Mouse (Mus musculus) hindbrain, embryonic 16.5 days (tissue): ENCODE measurements around the gene Nrg4. TPM values are rescaled to one million over a fixed set of nuclear protein-coding genes. Genes with fewer than 3 reads are reported as not detected.

Experiments
- ATAC-seq: fragments of 200-750 bp; cut with Nextera tagmentation; 2 replicates; pipeline ENCODE4 v1.8.0; 2017; ENCODE audit warnings: moderate TSS enrichment, moderate library complexity
- H3K27ac ChIP-seq: fragments of 300-500 bp; sonication (generic); 2 replicates; pipeline ENCODE4 v1.5.1; 2014; ENCODE audit warnings: low read depth, mild to moderate bottlenecking, control low read depth, low read length, moderate library complexity
- H3K27me3 ChIP-seq: fragments of 300-500 bp; sonication (generic); replicated peaks from 2 replicates; pipeline ENCODE4 v1.6.1; 2014; ENCODE audit warnings: low read length; ENCODE audit not compliant: control insufficient read depth, insufficient read depth
- H3K36me3 ChIP-seq: fragments of 300-500 bp; sonication (generic); 2 replicates; pipeline ENCODE4 v1.6.1; 2014; ENCODE audit warnings: mild to moderate bottlenecking, low read length, moderate library complexity, mixed read lengths; ENCODE audit not compliant: control insufficient read depth, insufficient read depth
- H3K4me1 ChIP-seq: fragments of 300-500 bp; sonication (generic); 2 replicates; pipeline ENCODE4 v1.6.1; 2014; ENCODE audit warnings: low read depth, low read length; ENCODE audit not compliant: control insufficient read depth, insufficient read depth
- H3K4me2 ChIP-seq: fragments of 300-500 bp; sonication (generic); 2 replicates; pipeline ENCODE4 v1.6.1; 2014; ENCODE audit warnings: mild to moderate bottlenecking, low read length, control low read depth, moderate library complexity
- H3K4me3 ChIP-seq: fragments of 300-500 bp; sonication (generic); 2 replicates; pipeline ENCODE4 v1.5.1; 2014; ENCODE audit warnings: mild to moderate bottlenecking, low read length, control low read depth, moderate library complexity
- H3K9ac ChIP-seq: fragments of 300-500 bp; sonication (generic); 2 replicates; pipeline ENCODE4 v1.6.1; 2014; ENCODE audit warnings: low read depth, mild to moderate bottlenecking, control low read depth, low read length, moderate library complexity
- H3K9me3 ChIP-seq: fragments of 300-500 bp; sonication (generic); 2 replicates; pipeline ENCODE4 v1.6.1; 2014; ENCODE audit warnings: mild to moderate bottlenecking, low read length, moderate library complexity; ENCODE audit not compliant: control insufficient read depth
- WGBS: fragments of 180-500 bp; shearing (Covaris S2); extraction: QIAGEN DNeasy Blood & Tissue Kit; methylation state at CpG from one replicate; pipeline ENCODE4 v1.1.7; 2014; 5-methylcytosine and 5-hydroxymethylcytosine counted together
- polyA plus RNA-seq: library from polyadenylated mRNA; unstranded; fragments of >200 nt; fragmentation: Nextera tagmentation; extraction: Ambion mirVana; gene quantifications from 2 replicates; pipeline ENCODE4 v1.2.1, GENCODE M21; 2015

The Nrg4 gene
- polyA plus RNA-seq, 1 experiment from 2014 or later: 1.7 TPM

GRCm38 (mm10) chr9:55307066-55307465, 19.6 kb downstream of the Nrg4 start:
- no peaks in the 10 kb centered on the region for H3K9me3 ChIP-seq
- no peak overlapping the region for H3K4me3 ChIP-seq
- no peak overlapping the region for H3K27ac ChIP-seq
- no peaks in the 10 kb centered on the region for H3K4me1 ChIP-seq
- H3K4me2 ChIP-seq: no peak overlapping the region
- ATAC-seq: no peak
- no peaks in the 10 kb centered on the region for H3K27me3 ChIP-seq
- WGBS: 84% methylated on average over 2 of the region's 2 CpGs
- no peaks in the 10 kb centered on the region for H3K36me3 ChIP-seq
- H3K9ac ChIP-seq: no peak overlapping the region

GRCm38 (mm10) chr9:55296221-55296620, 30.4 kb downstream of the Nrg4 start:
- Histone ChIP-seq H3K9ac (no peak overlapping the region), H3K27me3 (no peaks in the 10 kb centered on the region), H3K27ac (no peak overlapping the region), H3K4me3 (no peak overlapping the region), H3K9me3 (no peaks in the 10 kb centered on the region), H3K4me2 (no peak overlapping the region), H3K4me1 (no peaks in the 10 kb centered on the region), H3K36me3 (no peaks in the 10 kb centered on the region)
- 61% methylated on average over 2 of the region's 2 CpGs for WGBS
- no peak for ATAC-seq

- H3K36me3 ChIP-seq: no peaks in the 10 kb centered on the region
- ATAC-seq: no peak
- H3K4me2 ChIP-seq: no peak overlapping the region
- no peaks in the 10 kb centered on the region for H3K9me3 ChIP-seq
- H3K4me1 ChIP-seq: no peaks in the 10 kb centered on the region
- no peak overlapping the region for H3K27ac ChIP-seq
- H3K27me3 ChIP-seq: no peaks in the 10 kb centered on the region
- WGBS: 93% methylated on average over 4 of the region's 4 CpGs
- no peak overlapping the region for H3K9ac ChIP-seq
- H3K4me3 ChIP-seq: no peak overlapping the region
These were observed 34.7 kb downstream of the Nrg4 start for GRCm38 (mm10) chr9:55291966-55292365.

GRCm38 (mm10) chr9:55289475-55290198, 37.0 kb downstream of the Nrg4 start:
- Histone ChIP-seq H3K9ac (no peak overlapping the region), H3K27me3 (no peaks in the 10 kb centered on the region), H3K9me3 (no peaks in the 10 kb centered on the region), H3K4me2 (no peak overlapping the region), H3K36me3 (no peaks in the 10 kb centered on the region), H3K4me1 (no peaks in the 10 kb centered on the region), H3K4me3 (no peak overlapping the region), H3K27ac (no peak overlapping the region)
- 69% methylated on average over 3 of the region's 3 CpGs for WGBS
- no peak for ATAC-seq

GRCm38 (mm10) chr9:55285197-55285596, 41.4 kb downstream of the Nrg4 start:
- Histone ChIP-seq H3K36me3 (no peaks in the 10 kb centered on the region), H3K9ac (no peak overlapping the region), H3K4me3 (no peak overlapping the region), H3K27ac (no peak overlapping the region), H3K4me1 (no peaks in the 10 kb centered on the region), H3K4me2 (no peak overlapping the region), H3K27me3 (0 out of 2 replicates have a peak, but pooled peaks cover 2% of the 10 kb centered on the region), H3K9me3 (no peaks in the 10 kb centered on the region)
- WGBS: 88% methylated on average over 3 of the region's 3 CpGs
- ATAC-seq: no peak

- Histone ChIP-seq H3K4me3 (no peak overlapping the region), H3K4me2 (no peak overlapping the region), H3K27me3 (0 out of 2 replicates have a peak, but pooled peaks cover 2% of the 10 kb centered on the region), H3K27ac (no peak overlapping the region), H3K36me3 (no peaks in the 10 kb centered on the region), H3K9me3 (no peaks in the 10 kb centered on the region), H3K4me1 (no peaks in the 10 kb centered on the region), H3K9ac (no peak overlapping the region)
- 13% methylated on average over 14 of the region's 14 CpGs for WGBS
- no peak for ATAC-seq
These were observed 43.1 kb downstream of the Nrg4 start for GRCm38 (mm10) chr9:55283516-55283915.

GRCm38 (mm10) chr9:55279114-55279825, 47.4 kb downstream of the Nrg4 start:
- WGBS: 94% methylated on average over 8 of the region's 8 CpGs
- Histone ChIP-seq H3K36me3 (no peaks in the 10 kb centered on the region), H3K4me1 (no peaks in the 10 kb centered on the region), H3K9me3 (no peaks in the 10 kb centered on the region), H3K9ac (no peak overlapping the region), H3K27me3 (0 out of 2 replicates have a peak, but pooled peaks cover 2% of the 10 kb centered on the region), H3K27ac (no peak overlapping the region), H3K4me3 (no peak overlapping the region), H3K4me2 (no peak overlapping the region)
- no peak for ATAC-seq

GRCm38 (mm10) chr9:55277562-55277961, 49.1 kb downstream of the Nrg4 start:
- no peak overlapping the region for H3K27ac ChIP-seq
- no peak for ATAC-seq
- H3K36me3 ChIP-seq: no peaks in the 10 kb centered on the region
- H3K9me3 ChIP-seq: no peaks in the 10 kb centered on the region
- H3K9ac ChIP-seq: no peak overlapping the region
- 68% methylated on average over 4 of the region's 4 CpGs for WGBS
- H3K27me3 ChIP-seq: no peaks in the 10 kb centered on the region
- H3K4me1 ChIP-seq: no peaks in the 10 kb centered on the region
- no peak overlapping the region for H3K4me2 ChIP-seq
- H3K4me3 ChIP-seq: no peak overlapping the region

- H3K4me2 ChIP-seq: no peak overlapping the region
- H3K27me3 ChIP-seq: no peaks in the 10 kb centered on the region
- ATAC-seq: no peak
- no peak overlapping the region for H3K9ac ChIP-seq
- no peak overlapping the region for H3K27ac ChIP-seq
- no peak overlapping the region for H3K4me3 ChIP-seq
- H3K9me3 ChIP-seq: no peaks in the 10 kb centered on the region
- 34% methylated on average over 4 of the region's 4 CpGs for WGBS
- H3K4me1 ChIP-seq: no peaks in the 10 kb centered on the region
- no peaks in the 10 kb centered on the region for H3K36me3 ChIP-seq
These were observed 52.7 kb downstream of the Nrg4 start for GRCm38 (mm10) chr9:55273906-55274305.
